Mouse (Mus musculus) spleen, adult 12 weeks (tissue): ENCODE results near the gene Parp16.
A peak's percentile ranks its signal among the peaks of the same experiment; 100 is the strongest.
"Not testable (repeated sequence)": the region's sequence is repeated elsewhere in the genome, so short reads cannot be mapped to it uniquely, and the experiment has no call there.

Source experiments
- DNase-seq: peaks from one replicate; pipeline ENCODE4 v3.0.0; 2022; ENCODE audit warnings: low spot score

Parp16 gene

GRCm38 (mm10) chr9:65178336-65179213, 16.6 kb upstream of the Parp16 start:
- DNase-seq = no peak

GRCm38 (mm10) chr9:65179817-65180624, 15.1 kb upstream of the Parp16 start:
- DNase-seq = no peak

- peak; percentile 61 for DNase-seq
These were observed 6.6 kb upstream of the Parp16 start for GRCm38 (mm10) chr9:65188599-65188998.

GRCm38 (mm10) chr9:65190306-65190705, 4.8 kb upstream of the Parp16 start:
- DNase-seq = no peak

GRCm38 (mm10) chr9:65191389-65191754, 3.8 kb upstream of the Parp16 start:
- no peak for DNase-seq

GRCm38 (mm10) chr9:65191755-65192469, 3.2 kb upstream of the Parp16 start:
- no peak for DNase-seq

- no peak for DNase-seq
These were observed 1.9 kb upstream of the Parp16 start for GRCm38 (mm10) chr9:65193214-65193613.

GRCm38 (mm10) chr9:65195621-65195981, 448 bp downstream of the Parp16 start:
- no peak for DNase-seq

- no peak for DNase-seq
These were observed 1.0 kb downstream of the Parp16 start for GRCm38 (mm10) chr9:65195982-65196737.

- DNase-seq = peak; percentile 95
These were observed 1.8 kb downstream of the Parp16 start for GRCm38 (mm10) chr9:65196738-65197569.

- DNase-seq = peak; percentile 45
These were observed 2.7 kb downstream of the Parp16 start for GRCm38 (mm10) chr9:65197826-65198225.

GRCm38 (mm10) chr9:65199723-65200122, 4.6 kb downstream of the Parp16 start:
- no peak for DNase-seq

- no peak for DNase-seq
These were observed 5.5 kb downstream of the Parp16 start for GRCm38 (mm10) chr9:65200606-65201005.

- no peak for DNase-seq
These were observed 5.8 kb downstream of the Parp16 start for GRCm38 (mm10) chr9:65201021-65201380.

- DNase-seq = peak; percentile 72
These were observed 6.4 kb downstream of the Parp16 start for GRCm38 (mm10) chr9:65201381-65202164.

GRCm38 (mm10) chr9:65202165-65202754, 7.1 kb downstream of the Parp16 start:
- DNase-seq = no peak

- no peak for DNase-seq
These were observed 10.1 kb downstream of the Parp16 start for GRCm38 (mm10) chr9:65205049-65205815.

GRCm38 (mm10) chr9:65207041-65207815, 12.1 kb downstream of the Parp16 start:
- DNase-seq = not testable (repeated sequence)
